In genomic region chr11:116991964-116992363, GRCm38 (mm10) we compare ENCODE assay signal across 15 mouse cellular contexts.
"Had no signal": no experiment of that assay in that cellular context is flagged by ENCODE, and none has a peak within 500 bp of the region (broad histone marks: within the 10 kb centered on the region; RNA-seq: fewer than 3 reads in every experiment).

No protein-coding gene starts in this region.

- H3K9me3 ChIP-seq: kidney, embryonic 15.5 days; limb, embryonic 10.5 days; liver, embryonic 15.5 days; midbrain, embryonic 10.5 days had no signal

- H3K36me3 ChIP-seq: kidney, embryonic 15.5 days; limb, embryonic 10.5 days; liver, embryonic 15.5 days; midbrain, embryonic 10.5 days had no signal

- H3K9ac ChIP-seq: kidney, embryonic 15.5 days; liver, embryonic 15.5 days had no signal

- H3K4me1 ChIP-seq: liver, embryonic 15.5 days had no signal

- ATAC-seq: lung, postnatal 0 days; midbrain, embryonic 16.5 days had no signal

- DNase-seq: kidney, adult 2 months; kidney, postnatal 14 days; lung, adult 2 months; lung, postnatal 36 days; right cerebral cortex, adult 18-20 months; right cerebral cortex, postnatal 25 days; thymus, postnatal 14 days had no signal

- H3K4me3 ChIP-seq: kidney, embryonic 15.5 days; limb, embryonic 10.5 days; liver, embryonic 15.5 days; midbrain, embryonic 10.5 days had no signal

- H3K27ac ChIP-seq: kidney, embryonic 15.5 days; limb, embryonic 10.5 days; liver, embryonic 15.5 days; midbrain, embryonic 10.5 days; stomach, postnatal 0 days had no signal

- H3K4me2 ChIP-seq: kidney, embryonic 15.5 days; liver, embryonic 11.5 days; liver, embryonic 15.5 days had no signal
